In genomic region chr4:128962926-128963290, GRCm38 (mm10) we compare ENCODE assay signal across 8 mouse cellular contexts. TPM values are rescaled to one million over a fixed set of nuclear protein-coding genes. Genes with fewer than 3 reads are reported as not detected.
DNase-seq lines count a peak whose midpoint lies in the region; ATAC-seq and TF ChIP-seq lines count a peak whose summit lies in the region.

No protein-coding gene starts in this region.

- H3K4me1 ChIP-seq in kidney, adult 2 months (ENCODE audit: control insufficient read depth, insufficient read depth, low read length), result no peaks in the 10 kb centered on the region
- H3K4me1 ChIP-seq in cortical plate, adult 2 months (ENCODE audit: control insufficient read depth, insufficient read depth, low read length), result 0 out of 2 replicates have a peak, but pooled peaks cover 1% of the 10 kb centered on the region
- H3K4me1 ChIP-seq in hindbrain, embryonic 16.5 days (ENCODE audit: control insufficient read depth, insufficient read depth, low read depth, low read length), result peaks cover 25% of the 10 kb centered on the region
- H3K4me1 ChIP-seq in midbrain, embryonic 16.5 days (ENCODE audit: control insufficient read depth, insufficient read depth, low read length), result peaks cover 31% of the 10 kb centered on the region

- peak overlapping the region; percentile 94 for H3K4me2 ChIP-seq in hindbrain, embryonic 16.5 days (ENCODE audit: low read length)
- peak overlapping the region; percentile 78 for H3K4me2 ChIP-seq in midbrain, embryonic 16.5 days (ENCODE audit: low read length)

- no peaks in the 10 kb centered on the region for H3K27me3 ChIP-seq in kidney, adult 2 months (replicated peaks; ENCODE audit: control insufficient read depth, insufficient read depth, low read length)
- H3K27me3 ChIP-seq in hindbrain, embryonic 16.5 days (replicated peaks; ENCODE audit: control insufficient read depth, insufficient read depth, low read length), result no peaks in the 10 kb centered on the region
- H3K27me3 ChIP-seq in midbrain, embryonic 16.5 days (ENCODE audit: control insufficient read depth, insufficient read depth, low read depth, low read length), result no peaks in the 10 kb centered on the region

- H3K36me3 ChIP-seq in kidney, adult 2 months (ENCODE audit: control insufficient read depth, insufficient read depth, low read length), result no peaks in the 10 kb centered on the region
- H3K36me3 ChIP-seq in hindbrain, embryonic 16.5 days (ENCODE audit: control insufficient read depth, insufficient read depth, low read length), result no peaks in the 10 kb centered on the region
- H3K36me3 ChIP-seq in midbrain, embryonic 16.5 days (ENCODE audit: control insufficient read depth, insufficient read depth, low read length), result no peaks in the 10 kb centered on the region

- no peak for ATAC-seq in hindbrain, embryonic 16.5 days
- 0 out of 2 replicates have a peak, but pooled peaks have one; percentile 23 for ATAC-seq in midbrain, embryonic 16.5 days
- ATAC-seq in megakaryocyte-erythroid progenitor cell, adult 5-6 weeks (replicated peaks; ENCODE audit: low FRiP score, low TSS enrichment, poor library complexity, severe bottlenecking), result no peak
- no peak for ATAC-seq in granulocyte monocyte progenitor cell, adult 5-6 weeks (replicated peaks; ENCODE audit: poor library complexity, severe bottlenecking)

- no peaks in the 10 kb centered on the region for H3K9me3 ChIP-seq in hindbrain, embryonic 16.5 days (ENCODE audit: control insufficient read depth, low read length)
- no peaks in the 10 kb centered on the region for H3K9me3 ChIP-seq in midbrain, embryonic 16.5 days (replicated peaks; ENCODE audit: control insufficient read depth, low read length, poor library complexity, severe bottlenecking)

- H3K9ac ChIP-seq in hindbrain, embryonic 16.5 days (ENCODE audit: low read depth, low read length), result peak overlapping the region; percentile 84
- peak overlapping the region; percentile 93 for H3K9ac ChIP-seq in midbrain, embryonic 16.5 days (ENCODE audit: low read depth, low read length)

- 8% methylated on average over 9 of the region's 9 CpGs for WGBS in kidney, adult 2 months
- WGBS in hindbrain, embryonic 16.5 days, result 4% methylated on average over 9 of the region's 9 CpGs
- WGBS in midbrain, embryonic 16.5 days, result 2% methylated on average over 9 of the region's 9 CpGs

- no peak for DNase-seq in kidney, adult 2 months
- no peak for DNase-seq in kidney, postnatal 14 days
- no peak for DNase-seq in cerebellum, adult 9-10 months

- no peak for TF ChIP-seq POLR2A in kidney, adult 2 months (IDR thresholded peaks at IDR 0.05; ENCODE audit: low read depth, low read length)
- TF ChIP-seq POLR2A in cortical plate, adult 2 months (IDR thresholded peaks at IDR 0.05; ENCODE audit: extremely low read depth, insufficient read depth, low read length), result no peak

- no peak overlapping the region for H3K27ac ChIP-seq in kidney, adult 2 months (ENCODE audit: insufficient read depth, low read depth, low read length)
- H3K27ac ChIP-seq in cortical plate, adult 2 months (ENCODE audit: insufficient read depth, low read length), result no peak overlapping the region
- H3K27ac ChIP-seq in hindbrain, embryonic 16.5 days (ENCODE audit: low read depth, low read length), result no peak overlapping the region
- H3K27ac ChIP-seq in midbrain, embryonic 16.5 days (ENCODE audit: low read length), result no peak overlapping the region

- peak overlapping the region; percentile 8; the same call in 1 of the 2 replicates for H3K4me3 ChIP-seq in kidney, adult 2 months (ENCODE audit: insufficient read depth, low read depth, low read length)
- H3K4me3 ChIP-seq in cortical plate, adult 2 months (ENCODE audit: insufficient read depth, low read length), result peak overlapping the region; percentile 44; the same call in 1 of the 2 replicates
- peak overlapping the region; percentile 73 for H3K4me3 ChIP-seq in hindbrain, embryonic 16.5 days (ENCODE audit: low read length)
- peak overlapping the region; percentile 83 for H3K4me3 ChIP-seq in midbrain, embryonic 16.5 days (ENCODE audit: low read depth, low read length)

- no peak for TF ChIP-seq CTCF in kidney, adult 2 months (conservative IDR thresholded peaks at IDR 0.05; ENCODE audit: insufficient read depth, insufficient read length, low read depth, low read length)
- TF ChIP-seq CTCF in cortical plate, adult 2 months (IDR thresholded peaks at IDR 0.05; ENCODE audit: extremely low read depth, insufficient read depth, low read length), result no peak

RNA-seq across cellular contexts. Expression of gene Azin2, which starts 0.7 kb away (rescaled TPM):
- polyA plus RNA-seq in kidney, adult 2 months (2012; rRNA removed), result 14.0 and 14.7 TPM in 2 replicates
- polyA plus RNA-seq in cortical plate, adult 2 months (2012; rRNA removed), result 46.0 and 51.4 TPM in 2 replicates
- polyA plus RNA-seq in hindbrain, embryonic 16.5 days (2015; fragmentation: Nextera tagmentation; extraction: Ambion mirVana), result 23.0 and 23.3 TPM in 2 replicates
- polyA plus RNA-seq in midbrain, embryonic 16.5 days (2015; fragmentation: Nextera tagmentation; extraction: Ambion mirVana), result 16.6 and 20.2 TPM in 2 replicates
- not detected in 2 replicates for total RNA-seq in megakaryocyte-erythroid progenitor cell, adult 5-6 weeks (2014; fragmentation: Nextera tagmentation)
- not detected in 2 replicates for total RNA-seq in megakaryocyte-erythroid progenitor cell, adult 5-6 weeks (2017)
- 3.3 and 9.7 TPM in 2 replicates for total RNA-seq in granulocyte monocyte progenitor cell, adult 5-6 weeks (2014; fragmentation: Nextera tagmentation)
- 0.21 and 0.95 TPM in 2 replicates for total RNA-seq in granulocyte monocyte progenitor cell, adult 5-6 weeks (2017)

RNA-seq across cellular contexts. Expression of gene Ak2, which starts 28.9 kb away (rescaled TPM):
- 91.4 and 110 TPM in 2 replicates for polyA plus RNA-seq in kidney, adult 2 months (2012; rRNA removed)
- polyA plus RNA-seq in cortical plate, adult 2 months (2012; rRNA removed), result 36.3 and 38.7 TPM in 2 replicates
- 86.5 and 88.6 TPM in 2 replicates for polyA plus RNA-seq in hindbrain, embryonic 16.5 days (2015; fragmentation: Nextera tagmentation; extraction: Ambion mirVana)
- 81.6 and 81.7 TPM in 2 replicates for polyA plus RNA-seq in midbrain, embryonic 16.5 days (2015; fragmentation: Nextera tagmentation; extraction: Ambion mirVana)
- 192 and 206 TPM in 2 replicates for total RNA-seq in megakaryocyte-erythroid progenitor cell, adult 5-6 weeks (2014; fragmentation: Nextera tagmentation)
- total RNA-seq in megakaryocyte-erythroid progenitor cell, adult 5-6 weeks (2017), result 179 and 181 TPM in 2 replicates
- 166 and 176 TPM in 2 replicates for total RNA-seq in granulocyte monocyte progenitor cell, adult 5-6 weeks (2014; fragmentation: Nextera tagmentation)
- 169 and 186 TPM in 2 replicates for total RNA-seq in granulocyte monocyte progenitor cell, adult 5-6 weeks (2017)

Comparison
In these comparisons a context has a peak if more than half of its experiments do, and no peak if none do; other contexts are left out.
1. H3K4me3 ChIP-seq: peak in every context shown above with its lines; median percentile 83 in midbrain, embryonic 16.5 days; 73 in hindbrain, embryonic 16.5 days; 44 in cortical plate, adult 2 months; 8 in kidney, adult 2 months.